Mouse (Mus musculus) R1 (cell line): ENCODE results near the gene Allc.

ENCODE experiments used
- DNase-seq: peaks from one replicate; pipeline ENCODE4 v3.0.0-alpha.2; 2018; ENCODE audit warnings: low read depth, low spot score

Gene Allc

DNA sequence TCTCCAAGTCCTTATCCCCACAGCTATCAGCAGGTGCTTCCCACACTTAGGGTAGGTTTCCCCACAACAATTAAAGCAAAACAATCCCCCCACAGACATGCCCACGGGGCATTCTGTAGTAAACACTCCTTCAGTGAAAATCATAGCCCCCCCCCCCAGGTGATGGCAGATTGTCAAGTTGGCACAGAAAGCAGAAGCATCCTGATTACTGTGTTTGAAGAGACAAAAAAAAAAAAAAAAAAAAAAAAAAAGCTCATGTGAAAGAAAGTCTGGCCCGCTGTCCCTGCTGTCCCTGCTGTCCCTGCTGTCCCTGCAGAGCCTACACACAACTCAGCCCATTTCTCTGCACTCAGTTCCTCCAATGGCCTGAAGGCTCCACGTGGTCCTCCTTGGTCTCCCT, 1.7 kb upstream of the Allc start:
- no peak for DNase-seq

DNA sequence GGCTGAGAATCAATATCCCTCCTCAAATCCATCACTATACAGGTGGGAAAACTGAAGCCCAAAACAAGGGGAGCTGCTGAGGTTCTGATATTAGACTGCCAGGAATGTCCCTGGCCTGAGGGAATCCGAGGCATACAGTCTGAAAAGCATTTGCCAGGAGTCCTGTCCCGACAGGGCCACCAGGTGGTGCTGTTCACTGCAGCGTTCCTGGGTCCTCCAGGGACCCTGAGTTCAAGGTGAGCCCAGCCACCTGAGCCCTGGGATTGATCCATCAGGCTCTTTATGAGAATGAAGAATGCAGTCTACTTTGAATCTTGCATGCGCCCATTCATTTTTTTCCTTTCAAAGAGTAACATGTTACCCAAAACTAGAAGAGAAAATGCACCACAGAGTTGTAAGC, 3.2 kb downstream of the Allc start:
- peak; percentile 64 for DNase-seq

DNA sequence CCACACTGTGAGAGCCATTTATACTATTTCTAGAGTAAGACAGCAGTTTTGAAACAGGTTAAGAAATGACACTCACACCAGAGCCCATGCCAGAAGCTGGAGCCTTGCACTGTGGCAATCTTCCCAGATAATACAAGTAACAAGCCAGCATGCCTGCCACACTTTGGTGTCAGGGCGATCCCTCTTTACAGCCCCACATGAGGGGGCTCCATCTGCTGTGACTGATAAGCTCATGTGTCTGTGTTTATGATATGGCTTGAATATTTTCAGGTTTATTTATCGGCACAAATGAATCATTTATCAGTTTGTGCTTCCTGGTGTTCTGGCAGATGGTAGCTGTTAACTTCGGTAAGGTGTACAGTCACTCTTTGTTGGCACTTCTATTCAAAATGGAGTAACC, 4.2 kb downstream of the Allc start:
- DNase-seq: no peak

DNA sequence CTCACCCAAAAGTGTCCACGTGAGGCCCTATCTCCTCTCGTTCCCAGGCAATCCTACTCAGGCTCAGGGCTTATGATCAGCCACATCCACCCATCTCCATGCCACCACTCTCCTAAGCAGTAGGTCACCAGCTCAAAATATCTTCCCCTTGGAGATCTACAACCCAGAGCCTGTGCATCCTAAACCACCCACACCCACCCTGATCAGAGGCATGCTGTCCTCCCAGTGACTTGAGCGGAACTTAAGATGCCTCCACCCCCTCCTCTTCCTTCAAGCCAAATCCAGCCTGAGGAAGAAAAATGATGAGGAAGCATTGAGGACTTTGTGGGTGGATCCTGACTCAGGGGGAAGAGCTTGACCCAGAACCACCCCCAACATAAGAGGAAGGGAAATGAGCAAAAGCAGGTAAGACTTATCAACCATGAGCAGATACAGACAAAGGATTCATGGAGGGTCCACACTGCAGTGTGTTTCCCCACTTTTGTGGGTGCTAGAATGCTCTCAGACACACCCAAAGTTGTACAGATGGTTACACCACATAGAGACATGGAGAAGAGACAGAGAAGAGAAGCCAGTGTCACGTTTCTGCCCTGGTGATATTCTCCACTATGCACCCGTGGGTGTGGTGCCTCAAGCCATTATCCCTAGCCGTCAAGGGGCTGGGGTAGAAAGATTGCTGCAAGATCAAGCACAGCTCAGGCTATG, 6.8 kb downstream of the Allc start:
- no peak for DNase-seq

DNA sequence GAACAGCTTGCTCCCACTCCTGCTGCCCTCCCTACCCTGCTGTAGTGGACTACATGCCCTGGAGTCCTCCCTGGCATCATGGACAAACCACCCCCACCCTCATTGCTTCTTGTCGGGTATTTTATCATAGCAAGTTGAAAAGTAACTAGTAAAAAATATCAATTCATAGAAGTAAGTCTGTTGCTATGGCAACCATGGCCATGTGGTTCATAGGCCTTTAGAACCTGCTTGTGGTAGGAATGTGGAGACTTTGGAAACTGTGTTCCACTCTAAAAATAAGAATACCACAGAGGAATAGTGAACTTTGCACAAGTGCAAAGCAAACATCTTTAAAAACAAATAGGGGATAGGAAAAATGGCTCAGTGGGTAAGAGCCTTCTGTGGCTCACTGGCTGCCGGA, 10.1 kb downstream of the Allc start:
- DNase-seq: no peak

DNA sequence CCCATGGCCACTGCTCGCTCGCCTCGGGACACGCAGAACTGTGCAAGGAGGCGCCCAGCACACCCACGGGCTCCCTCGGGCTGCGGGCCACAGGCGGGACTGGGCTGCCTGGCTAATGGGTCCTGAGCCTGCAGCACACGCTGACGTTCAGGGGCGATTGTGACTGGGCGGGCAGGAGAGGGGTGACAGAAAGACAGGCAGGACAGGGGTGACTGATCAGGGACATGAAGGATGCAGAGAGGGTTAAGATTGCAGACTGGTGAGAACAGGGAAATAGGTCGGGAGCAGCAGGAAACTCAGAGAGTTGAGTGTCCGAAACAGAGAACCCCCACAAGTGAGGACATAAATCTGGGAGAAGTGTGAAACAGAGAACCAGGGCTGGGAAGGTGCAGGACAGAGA, 30.0 kb downstream of the Allc start, which contains the start of gene Dcdc2c:
Gene Dcdc2c, minus strand, starts transcription at position 101 of the 400 bp plus-strand sequence.
- no peak for DNase-seq

DNA sequence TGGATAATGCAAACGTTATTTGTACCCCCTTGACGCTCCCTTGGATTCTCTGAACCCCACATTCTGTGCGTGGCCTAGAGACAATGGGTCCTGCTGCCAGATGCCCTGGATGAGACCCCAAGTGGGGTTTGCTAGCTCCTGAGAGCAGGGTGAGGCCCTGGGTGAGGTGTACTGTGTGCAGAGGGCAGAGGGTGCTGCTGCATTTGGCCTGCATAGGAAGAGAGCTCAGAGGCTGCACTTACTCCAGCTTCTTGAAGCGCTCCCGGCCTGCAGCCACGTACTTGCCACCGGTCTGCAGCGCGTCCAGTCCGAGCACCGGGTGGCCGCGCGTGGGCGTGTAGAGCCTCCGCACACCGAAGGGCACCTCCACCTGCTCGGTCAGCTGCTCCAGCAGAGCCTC, 30.5 kb downstream of the Allc start:
- no peak for DNase-seq

DNA sequence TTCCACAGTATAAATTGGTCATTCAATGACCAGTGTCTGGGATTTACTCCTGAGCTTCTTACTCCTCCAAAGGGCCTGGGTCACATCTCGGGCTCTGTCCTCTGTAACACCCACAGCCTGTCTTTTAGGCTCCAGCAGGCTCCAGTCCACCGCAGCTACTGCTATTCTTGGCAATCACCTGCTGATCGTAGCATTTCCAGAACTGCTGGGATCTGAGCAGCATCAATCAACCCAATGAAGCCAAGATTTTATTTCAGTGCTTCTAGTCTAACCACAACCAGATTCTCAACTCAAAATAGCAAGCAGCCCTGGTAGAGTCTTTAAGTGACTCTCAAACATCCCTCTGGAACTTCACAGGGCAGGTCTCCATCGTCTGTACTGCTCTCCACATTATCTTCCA, 33.4 kb downstream of the Allc start:
- no peak for DNase-seq

DNA sequence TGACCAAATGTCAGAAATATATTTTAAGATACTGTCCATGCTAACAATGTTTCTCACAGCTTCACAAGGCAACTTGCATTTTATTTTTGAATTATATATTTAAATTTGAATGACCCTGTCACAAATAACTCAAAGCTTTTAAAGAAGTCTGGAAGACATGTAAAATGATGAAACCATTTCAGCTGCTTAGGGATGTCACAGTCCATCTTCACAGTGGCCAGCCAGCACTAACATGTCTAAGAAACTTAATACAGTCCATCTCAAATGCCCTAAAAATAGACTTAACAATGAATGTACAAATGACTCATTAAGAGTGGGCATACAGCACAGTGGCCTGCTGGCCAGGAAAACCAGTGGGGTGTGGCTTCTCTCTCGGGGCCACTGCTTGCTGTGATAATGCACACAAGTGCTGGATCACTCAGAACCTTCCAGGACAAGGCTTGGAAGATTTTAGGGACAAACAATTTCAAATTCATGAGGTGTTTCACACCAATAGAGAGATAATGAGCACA, 68.0 kb downstream of the Allc start:
- DNase-seq: no peak

DNA sequence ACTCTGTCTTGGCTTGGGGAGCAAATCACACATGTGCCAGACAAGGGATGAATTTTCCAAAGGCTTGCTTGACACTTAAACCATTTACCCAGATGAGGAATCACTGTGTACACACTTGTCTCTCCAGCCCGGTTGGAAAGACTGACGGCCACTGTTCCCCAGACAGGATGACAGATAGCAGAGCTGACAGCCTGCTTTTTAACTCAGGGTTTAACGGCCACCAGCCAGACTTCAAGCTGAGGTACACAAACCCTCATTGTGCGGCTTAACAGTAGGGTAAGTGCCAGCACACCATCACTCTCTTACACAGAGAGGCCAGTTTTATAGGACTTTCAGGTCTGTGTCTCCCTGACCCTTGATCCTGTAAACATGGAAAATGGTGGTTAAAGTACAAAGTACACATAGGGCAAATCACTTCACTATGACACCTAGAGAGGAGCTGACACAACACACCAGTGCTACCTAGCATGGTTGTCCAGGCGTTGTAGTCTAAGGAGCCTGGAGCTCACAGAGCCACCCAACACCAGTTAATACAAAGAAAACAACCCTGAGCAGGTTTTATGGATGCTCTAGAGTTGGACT, 72.5 kb downstream of the Allc start:
- DNase-seq: no peak
